Mouse (Mus musculus): ENCODE data around the gene Zfp93. TPM values are rescaled to one million over a fixed set of nuclear protein-coding genes. Genes with fewer than 3 reads are reported as not detected.

Gene Zfp93
- polyA plus RNA-seq, 1 experiment: 1.8 TPM

DNA sequence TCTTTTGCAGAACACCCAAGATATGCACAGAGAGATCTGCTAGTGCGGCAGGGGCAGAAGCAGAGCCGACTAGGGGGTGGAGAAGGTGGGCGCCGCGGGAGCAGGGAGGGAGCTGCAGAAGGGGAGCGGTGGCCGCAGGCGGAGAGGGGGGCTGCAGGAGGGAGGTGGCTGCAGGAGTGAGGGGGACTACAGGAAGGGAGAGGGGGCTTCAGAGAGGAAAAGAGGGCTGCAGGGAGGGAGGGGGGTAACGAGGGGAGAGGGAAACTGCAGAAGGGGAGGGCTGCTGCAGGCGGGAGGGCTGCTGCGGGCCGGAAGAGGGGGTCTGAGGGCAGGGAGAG is 28.4 kb downstream of the Zfp93 start:
- H3ac ChIP-seq (ENCODE audit: control insufficient read depth, insufficient read length, low read depth): peak overlapping the region; percentile 36
- TF ChIP-seq CTCF (IDR thresholded peaks at IDR 0.05; ENCODE audit: control insufficient read depth, insufficient read depth, insufficient read length): no peak
- TF ChIP-seq MAX (IDR thresholded peaks at IDR 0.05): no peak
- TF ChIP-seq CEBPB (IDR thresholded peaks at IDR 0.05; ENCODE audit: low read depth): no peak
- TF ChIP-seq FOSL1 (IDR thresholded peaks at IDR 0.05; ENCODE audit: insufficient read depth, low read length, poor library complexity, severe bottlenecking): no peak
- no peak for TF ChIP-seq MYOD1 (IDR thresholded peaks at IDR 0.05; ENCODE audit: control insufficient read depth, insufficient read length, low read depth)
- no peak for TF ChIP-seq USF1 (IDR thresholded peaks at IDR 0.05; ENCODE audit: low read depth)
- TF ChIP-seq MYOG (IDR thresholded peaks at IDR 0.05; ENCODE audit: control insufficient read depth, extremely low read depth, insufficient read length): no peak
- H3K79me2 ChIP-seq (ENCODE audit: control insufficient read depth, insufficient read depth): no peaks in the 10 kb centered on the region
- H3K27me3 ChIP-seq (ENCODE audit: control insufficient read depth, insufficient read depth, insufficient read length): no peaks in the 10 kb centered on the region
- H3K79me3 ChIP-seq (ENCODE audit: low read depth): no peaks in the 10 kb centered on the region
- peaks cover 9% of the 10 kb centered on the region for H3K36me3 ChIP-seq (ENCODE audit: control insufficient read depth, insufficient read depth)
- H3K4me3 ChIP-seq (ENCODE audit: insufficient read depth, poor library complexity, severe bottlenecking): peak overlapping the region; percentile 49

- no peaks in the 10 kb centered on the region for H3K79me2 ChIP-seq (ENCODE audit: control insufficient read depth, insufficient read depth)
- H3ac ChIP-seq (ENCODE audit: control insufficient read depth, insufficient read length, low read depth): peak overlapping the region; percentile 36
- peaks cover 9% of the 10 kb centered on the region for H3K36me3 ChIP-seq (ENCODE audit: control insufficient read depth, insufficient read depth)
- H3K79me3 ChIP-seq (ENCODE audit: low read depth): no peaks in the 10 kb centered on the region
- TF ChIP-seq MYOD1 (IDR thresholded peaks at IDR 0.05; ENCODE audit: control insufficient read depth, insufficient read length, low read depth): no peak
- TF ChIP-seq FOSL1 (IDR thresholded peaks at IDR 0.05; ENCODE audit: insufficient read depth, low read length, poor library complexity, severe bottlenecking): no peak
- TF ChIP-seq MAX (IDR thresholded peaks at IDR 0.05): no peak
- no peak for TF ChIP-seq CTCF (IDR thresholded peaks at IDR 0.05; ENCODE audit: control insufficient read depth, insufficient read depth, insufficient read length)
- no peak for TF ChIP-seq CEBPB (IDR thresholded peaks at IDR 0.05; ENCODE audit: low read depth)
- TF ChIP-seq MYOG (IDR thresholded peaks at IDR 0.05; ENCODE audit: control insufficient read depth, extremely low read depth, insufficient read length): no peak
- no peak for TF ChIP-seq USF1 (IDR thresholded peaks at IDR 0.05; ENCODE audit: low read depth)
- H3K27me3 ChIP-seq (ENCODE audit: control insufficient read depth, insufficient read depth, insufficient read length): no peaks in the 10 kb centered on the region
- H3K4me3 ChIP-seq (ENCODE audit: insufficient read depth, poor library complexity, severe bottlenecking): peak overlapping the region; percentile 49
These were observed 28.9 kb downstream of the Zfp93 start for GRCm38 (mm10) chr7:24298973-24299708.

DNA sequence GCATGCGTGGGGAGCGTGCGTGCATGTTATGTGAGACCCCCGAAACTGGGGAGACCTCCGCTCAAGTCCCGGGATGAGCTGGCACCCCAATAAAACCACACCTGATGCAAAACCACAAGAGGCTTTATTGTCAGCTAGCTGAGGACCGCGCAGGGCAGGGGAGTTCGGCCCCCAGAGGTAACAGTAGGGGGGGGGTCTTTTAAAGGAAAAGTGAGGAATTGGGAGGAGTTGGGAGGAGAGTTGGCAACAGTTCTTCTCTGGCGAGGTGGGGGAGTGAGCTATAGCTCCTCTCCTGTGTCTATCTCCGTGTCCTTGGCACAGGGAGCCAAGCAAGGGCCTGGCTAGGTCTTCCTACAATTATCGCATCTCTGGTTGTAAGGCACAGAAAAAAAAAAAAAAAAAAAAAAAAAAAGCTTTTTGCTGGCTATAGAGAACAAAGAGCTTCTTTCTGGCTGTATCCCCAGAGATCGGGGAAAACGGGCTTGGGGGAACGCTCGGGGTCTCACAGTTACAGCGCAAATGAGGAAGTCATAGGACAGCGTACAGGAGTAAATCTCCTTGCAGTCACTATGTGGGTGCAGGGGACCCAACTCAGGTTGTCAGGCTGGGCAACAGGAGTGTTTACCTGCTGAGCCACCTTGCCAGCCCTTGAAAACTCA is 29.7 kb downstream of the Zfp93 start:
- no peak for TF ChIP-seq FOSL1 (IDR thresholded peaks at IDR 0.05; ENCODE audit: insufficient read depth, low read length, poor library complexity, severe bottlenecking)
- no peak for TF ChIP-seq MYOD1 (IDR thresholded peaks at IDR 0.05; ENCODE audit: control insufficient read depth, insufficient read length, low read depth)
- no peaks in the 10 kb centered on the region for H3K79me3 ChIP-seq (ENCODE audit: low read depth)
- H3K4me3 ChIP-seq (ENCODE audit: insufficient read depth, poor library complexity, severe bottlenecking): peak overlapping the region; percentile 49
- no peak overlapping the region for H3ac ChIP-seq (ENCODE audit: control insufficient read depth, insufficient read length, low read depth)
- H3K27me3 ChIP-seq (ENCODE audit: control insufficient read depth, insufficient read depth, insufficient read length): no peaks in the 10 kb centered on the region
- H3K79me2 ChIP-seq (ENCODE audit: control insufficient read depth, insufficient read depth): no peaks in the 10 kb centered on the region
- peaks cover 8% of the 10 kb centered on the region for H3K36me3 ChIP-seq (ENCODE audit: control insufficient read depth, insufficient read depth)

GRCm38 (mm10) chr7:24300771-24301282 is 30.6 kb downstream of the Zfp93 start, which contains the start of gene Zfp61:
Gene Zfp61 (minus strand): TSS chr7:24301232.
- Histone ChIP-seq H3ac (ENCODE audit: control insufficient read depth, insufficient read length, low read depth) (no peak within 1 kb of the TSS), H3K4me3 (ENCODE audit: insufficient read depth, poor library complexity, severe bottlenecking) (no peak within 1 kb of the TSS), H3K79me2 (ENCODE audit: control insufficient read depth, insufficient read depth) (no peaks in the 10 kb centered on the region), H3K36me3 (ENCODE audit: control insufficient read depth, insufficient read depth) (no peaks in the 10 kb centered on the region), H3K27me3 (ENCODE audit: control insufficient read depth, insufficient read depth, insufficient read length) (no peaks in the 10 kb centered on the region), H3K79me3 (ENCODE audit: low read depth) (no peaks in the 10 kb centered on the region)
- TF ChIP-seq MYOD1 (IDR thresholded peaks at IDR 0.05; ENCODE audit: control insufficient read depth, insufficient read length, low read depth) (no peak), FOSL1 (IDR thresholded peaks at IDR 0.05; ENCODE audit: insufficient read depth, low read length, poor library complexity, severe bottlenecking) (no peak), CEBPB (IDR thresholded peaks at IDR 0.05; ENCODE audit: low read depth) (no peak), MAX (IDR thresholded peaks at IDR 0.05) (no peak), USF1 (IDR thresholded peaks at IDR 0.05; ENCODE audit: low read depth) (no peak), MYOG (IDR thresholded peaks at IDR 0.05; ENCODE audit: control insufficient read depth, extremely low read depth, insufficient read length) (no peak), CTCF (IDR thresholded peaks at IDR 0.05; ENCODE audit: control insufficient read depth, insufficient read depth, insufficient read length) (no peak)

DNA sequence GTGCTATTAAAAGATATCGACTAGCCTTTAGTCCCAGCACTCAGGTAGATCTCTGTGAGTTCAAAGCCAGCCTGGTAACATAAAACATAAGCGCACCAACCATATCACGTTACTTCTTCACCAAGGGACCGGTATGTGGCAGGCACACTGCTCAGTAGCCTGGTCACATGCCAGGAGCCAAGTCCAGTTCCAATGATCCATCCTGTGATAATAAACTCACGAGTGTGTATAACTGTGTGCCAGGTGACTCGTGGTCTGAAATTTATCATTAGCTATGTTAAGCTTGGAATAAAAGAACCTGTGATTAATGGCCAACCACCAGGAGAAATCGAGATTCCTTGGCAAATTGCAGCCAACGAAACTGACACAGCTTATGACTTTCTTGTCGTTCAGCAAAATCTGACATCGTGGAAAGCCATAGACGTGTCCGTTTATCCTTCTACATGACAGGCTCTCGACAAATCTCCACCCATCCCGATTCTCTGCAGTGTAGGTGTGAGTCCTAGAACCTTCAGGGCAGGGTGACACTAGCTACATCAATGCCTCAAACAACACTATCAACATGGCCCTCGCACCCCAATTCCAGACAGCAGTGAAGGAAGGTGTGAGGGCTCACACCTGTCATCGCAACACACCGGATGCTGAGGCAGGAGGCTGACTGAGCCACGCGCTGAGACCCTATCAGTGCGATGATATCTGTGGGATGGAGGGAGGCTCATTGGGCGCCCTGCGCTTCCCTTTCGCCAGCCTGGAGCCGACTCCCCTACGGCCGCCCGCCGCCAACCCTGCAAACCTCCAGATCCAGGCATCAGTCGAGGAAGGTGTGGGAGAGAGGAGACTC is 45.7 kb downstream of the Zfp93 start:
- no peaks in the 10 kb centered on the region for H3K79me3 ChIP-seq (ENCODE audit: low read depth)
- H3ac ChIP-seq (ENCODE audit: control insufficient read depth, insufficient read length, low read depth): peak overlapping the region; percentile 76
- H3K36me3 ChIP-seq (ENCODE audit: control insufficient read depth, insufficient read depth): no peaks in the 10 kb centered on the region
- H3K4me3 ChIP-seq (ENCODE audit: insufficient read depth, poor library complexity, severe bottlenecking): peak overlapping the region; percentile 34
- no peaks in the 10 kb centered on the region for H3K79me2 ChIP-seq (ENCODE audit: control insufficient read depth, insufficient read depth)
- peaks cover 9% of the 10 kb centered on the region for H3K27me3 ChIP-seq (ENCODE audit: control insufficient read depth, insufficient read depth, insufficient read length)
- no peak for TF ChIP-seq MYOD1 (IDR thresholded peaks at IDR 0.05; ENCODE audit: control insufficient read depth, insufficient read length, low read depth)
- no peak for TF ChIP-seq USF1 (IDR thresholded peaks at IDR 0.05; ENCODE audit: low read depth)
- no peak for TF ChIP-seq MAX (IDR thresholded peaks at IDR 0.05)
- TF ChIP-seq CEBPB (IDR thresholded peaks at IDR 0.05; ENCODE audit: low read depth): no peak
- TF ChIP-seq FOSL1 (IDR thresholded peaks at IDR 0.05; ENCODE audit: insufficient read depth, low read length, poor library complexity, severe bottlenecking): no peak
- TF ChIP-seq MYOG (IDR thresholded peaks at IDR 0.05; ENCODE audit: control insufficient read depth, extremely low read depth, insufficient read length): no peak
- no peak for TF ChIP-seq CTCF (IDR thresholded peaks at IDR 0.05; ENCODE audit: control insufficient read depth, insufficient read depth, insufficient read length)

Measured in C2C12 (cell line).